Mouse (Mus musculus) CD4-positive helper T cell, adult 2 months (primary cell): ENCODE data around the gene Psmc5.

Experiments used
- DNase-seq: peaks from one replicate; pipeline ENCODE4 v3.0.0-alpha.2; 2012; ENCODE audit warnings: low read depth, missing footprints, low spot score

The Psmc5 gene

DNA sequence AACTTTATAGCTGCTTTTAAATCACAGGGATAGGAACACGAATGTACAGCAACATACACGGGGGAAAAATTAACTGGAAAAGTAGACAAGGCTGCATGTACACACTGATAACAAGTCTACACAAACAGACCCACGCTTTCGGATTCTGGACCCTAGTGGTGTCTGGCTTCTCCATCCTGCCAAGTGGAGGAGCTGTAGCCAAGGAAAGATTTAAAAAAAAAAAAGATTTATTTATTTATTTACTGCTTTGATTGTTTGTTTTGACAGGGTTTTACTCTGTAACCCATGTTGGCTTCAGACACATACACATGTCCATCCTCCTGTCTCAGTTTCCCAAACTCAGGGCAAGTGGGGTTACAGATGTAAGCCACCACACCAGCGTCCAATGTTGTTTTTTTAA is 51.5 kb downstream of the Psmc5 start:
- DNase-seq = no peak

DNA sequence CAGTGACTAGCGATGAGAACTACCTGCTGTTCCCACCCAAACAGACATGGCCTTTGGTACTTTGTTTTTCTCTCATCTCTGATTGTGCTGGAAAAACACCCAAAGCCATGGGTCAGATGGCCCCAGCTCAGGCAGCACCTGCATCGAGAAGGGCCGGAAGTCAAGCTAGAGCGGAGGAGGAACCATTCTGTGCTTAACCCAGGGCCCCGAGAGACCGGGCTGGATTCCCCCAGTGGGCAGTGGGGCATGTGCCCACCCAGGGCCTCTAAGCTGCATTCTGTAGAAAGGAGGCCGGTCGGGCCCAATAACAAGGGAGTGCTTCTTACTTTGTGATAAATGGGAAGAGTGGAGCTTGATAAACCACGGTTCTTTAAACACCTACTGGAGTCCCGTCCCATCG is 52.2 kb downstream of the Psmc5 start:
- DNase-seq = no peak

DNA sequence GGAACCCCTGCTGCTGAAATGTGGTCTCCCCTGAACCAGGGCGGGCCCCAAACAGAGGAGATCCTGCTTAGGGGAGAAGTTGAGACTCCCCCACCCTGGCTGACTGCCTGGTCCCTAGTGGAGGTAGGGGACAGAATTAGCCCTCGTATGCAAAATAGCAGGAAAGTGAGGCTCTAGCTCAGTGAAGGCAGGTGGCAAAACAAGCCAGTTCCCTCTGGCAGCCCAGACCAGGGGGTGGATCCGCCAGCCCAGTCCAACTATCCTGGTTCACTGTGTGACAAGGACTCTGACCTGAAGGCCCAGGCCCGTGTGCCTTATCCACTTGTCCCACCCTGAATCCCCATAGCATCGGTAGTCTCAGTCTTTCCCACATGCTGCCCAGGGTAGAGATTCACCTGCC is 54.2 kb downstream of the Psmc5 start:
- DNase-seq = no peak
